Mouse (Mus musculus) heart, postnatal 36 days (tissue): ENCODE measurements at regions not wholly inside any gene's neighbourhood (a gene's known extent, or its start where the extent isn't known, plus 50 kb on each side); places are given as distances from the start of the nearest gene placed in this dataset.
"Not testable (repeated sequence)": the region's sequence is repeated elsewhere in the genome, so short reads cannot be mapped to it uniquely, and the experiment has no call there.

ENCODE experiments used
- DNase-seq, 2 experiments: peaks; one replicate each; pipeline ENCODE4 v3.0.0; 2021 to 2022
- intact Hi-C: fragments of 180-260 bp; cut with DNase I; formaldehyde crosslinking; loops from one replicate; pipeline ENCODE4 v1.15.1; 2025

DNA sequence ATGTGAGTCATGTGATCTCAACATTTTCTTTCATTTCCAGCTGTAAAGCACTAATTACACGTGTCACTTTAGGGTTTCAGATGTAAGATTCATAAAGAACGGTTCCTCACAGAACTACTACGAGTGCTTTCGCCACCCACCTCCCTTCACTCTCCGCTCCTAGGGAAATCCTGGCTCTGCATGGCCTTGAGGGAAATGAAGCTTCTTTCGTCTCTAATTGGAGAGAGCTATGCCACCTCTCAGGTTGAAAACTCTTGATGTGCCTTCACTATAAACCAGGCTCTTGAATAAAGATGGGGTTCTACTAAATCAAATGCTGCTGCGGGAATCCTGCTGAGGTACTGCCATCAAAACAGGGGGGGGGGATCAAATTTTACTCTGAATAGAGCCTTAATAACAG is 686.0 kb upstream of the Hs3st1 start:
- intact Hi-C loops = no loop called here
- DNase-seq = no peak

DNA sequence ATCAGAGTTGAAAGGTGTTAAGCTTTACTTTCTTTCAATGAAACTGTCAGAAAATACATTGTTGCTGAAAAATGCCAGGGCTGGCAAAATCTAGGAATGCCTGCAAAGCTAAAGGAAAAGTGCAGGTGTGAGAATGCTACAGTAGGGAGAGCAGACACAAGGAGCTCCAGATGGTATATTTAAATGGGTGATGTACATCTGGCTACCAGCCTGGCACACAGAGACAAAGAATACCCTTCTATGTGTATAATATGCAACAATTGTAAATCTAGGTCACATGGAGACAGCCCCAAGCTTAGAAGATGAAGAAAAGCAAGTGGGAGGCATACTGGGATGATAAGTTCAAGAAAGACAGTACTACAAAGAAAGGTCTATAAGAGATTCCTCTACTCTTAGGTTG is 647.4 kb upstream of the Hs3st1 start:
- DNase-seq = no peak
- intact Hi-C loops = no loop called here

GRCm38 (mm10) chr5:40394798-40395197 is 639.5 kb upstream of the Hs3st1 start:
- intact Hi-C loops = no loop called here
- DNase-seq = no peak

- DNase-seq = no peak
- intact Hi-C loops = no loop called here
Observed at GRCm38 (mm10) chr5:40389591-40389990, 634.3 kb upstream of the Hs3st1 start.

DNA sequence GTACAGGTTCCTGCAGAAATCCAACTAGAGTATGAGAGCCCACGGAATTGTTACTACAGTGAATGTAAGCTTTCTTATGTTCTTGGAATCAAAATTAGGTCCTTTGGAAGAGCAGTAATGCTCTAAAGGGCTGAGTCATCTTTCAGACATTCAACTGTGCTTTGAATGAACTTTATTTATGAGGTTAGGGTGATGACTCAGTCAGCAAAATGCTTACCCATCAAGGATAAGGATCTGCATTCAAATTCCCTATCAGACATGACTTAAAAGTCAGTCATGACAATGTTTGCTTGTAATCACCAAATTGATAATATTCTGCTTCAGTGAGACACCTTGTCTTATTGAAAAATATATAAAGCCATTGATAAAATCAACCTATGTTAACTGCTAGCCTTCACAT is 611.7 kb upstream of the Hs3st1 start:
- no peak for DNase-seq
- intact Hi-C loops = no loop called here

GRCm38 (mm10) chr5:40331237-40331636 is 576.0 kb upstream of the Hs3st1 start:
- DNase-seq = no peak
- intact Hi-C loops = no loop called here

- DNase-seq = no peak
- intact Hi-C loops = no loop called here
Observed at GRCm38 (mm10) chr5:40308510-40308909, 553.2 kb upstream of the Hs3st1 start.

DNA sequence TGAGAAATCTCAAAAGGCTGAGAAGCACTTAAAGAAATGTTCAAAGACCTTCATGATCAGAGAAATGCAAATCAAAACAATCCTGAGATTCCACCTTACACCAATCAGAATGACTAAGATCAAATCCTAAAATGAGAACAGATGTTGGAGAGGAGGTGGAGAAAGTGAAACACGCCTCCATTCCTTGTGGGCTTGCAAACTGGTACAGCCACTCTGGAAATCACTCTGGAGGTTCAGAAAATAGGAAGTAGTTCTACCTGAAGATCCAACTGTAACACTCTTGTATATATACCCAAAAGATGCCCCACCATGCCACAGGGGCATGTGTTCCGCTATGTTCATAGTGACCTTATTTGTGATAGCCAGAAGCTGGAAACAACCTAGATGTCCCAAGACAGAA is 549.5 kb upstream of the Hs3st1 start:
- DNase-seq, intact Hi-C loops: not testable (repeated sequence)

DNA sequence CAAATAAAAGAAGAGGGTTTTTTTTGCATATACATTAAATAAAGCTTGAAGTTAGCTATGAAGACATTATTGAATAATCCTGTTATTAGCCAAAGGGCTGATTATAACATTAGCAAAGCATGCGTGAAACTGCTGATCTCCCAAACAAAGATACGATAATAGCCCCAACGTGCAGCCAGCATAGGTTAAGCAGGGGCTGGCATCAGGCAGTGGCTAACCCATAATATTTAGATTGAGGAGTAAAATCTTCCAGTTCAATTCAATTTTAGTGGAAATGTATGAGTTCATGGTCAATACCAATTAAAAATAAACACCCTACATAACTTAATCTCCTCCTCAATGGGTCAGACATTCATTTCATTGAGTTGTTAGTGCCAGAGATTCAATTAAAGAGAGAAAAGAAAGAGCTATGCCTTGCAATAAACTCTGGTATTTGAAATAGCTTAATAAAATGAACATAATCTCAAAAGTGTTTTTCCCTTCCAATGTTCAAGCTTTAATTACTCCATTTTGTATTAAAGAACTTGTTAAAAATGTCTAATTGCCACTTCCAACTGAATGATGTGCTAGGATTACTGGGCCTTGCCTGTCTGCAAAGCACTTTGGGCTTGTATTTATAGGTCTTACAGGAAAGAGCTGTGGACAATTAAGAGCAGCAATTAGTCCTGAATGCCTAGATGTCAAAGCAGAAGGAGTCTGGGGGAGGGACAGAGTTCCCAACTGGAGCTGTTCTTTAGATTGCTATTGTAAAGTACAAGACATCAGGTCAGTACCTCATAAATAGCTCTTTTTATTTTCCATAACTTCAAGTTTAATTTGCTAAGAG is 539.8 kb upstream of the Hs3st1 start:
- DNase-seq = no peak
- intact Hi-C loops = no loop called here

DNA sequence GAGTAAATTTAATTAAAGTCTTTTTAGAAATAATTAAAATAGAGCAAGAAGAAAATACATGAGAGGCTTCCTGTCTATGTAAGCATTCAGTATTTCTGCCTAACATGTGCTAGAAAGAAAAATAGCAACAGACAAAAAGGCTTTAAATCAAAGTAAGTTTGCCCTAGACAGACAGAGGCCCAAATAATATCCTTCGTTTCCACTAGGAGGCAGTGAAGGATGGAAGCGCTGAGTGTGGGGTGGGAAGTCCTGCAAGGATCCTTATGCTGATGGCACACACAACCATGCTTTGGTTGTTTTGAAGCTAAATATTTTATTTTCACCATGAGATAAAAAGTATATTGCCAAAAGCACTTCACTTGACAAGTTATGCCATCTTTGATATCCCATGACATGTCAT is 527.1 kb upstream of the Hs3st1 start:
- no peak for DNase-seq
- intact Hi-C loops = loop anchor here (10.0 kb wide), 1 partner anchor 672 kb away; no protein-coding TSS in a partner anchor

DNA sequence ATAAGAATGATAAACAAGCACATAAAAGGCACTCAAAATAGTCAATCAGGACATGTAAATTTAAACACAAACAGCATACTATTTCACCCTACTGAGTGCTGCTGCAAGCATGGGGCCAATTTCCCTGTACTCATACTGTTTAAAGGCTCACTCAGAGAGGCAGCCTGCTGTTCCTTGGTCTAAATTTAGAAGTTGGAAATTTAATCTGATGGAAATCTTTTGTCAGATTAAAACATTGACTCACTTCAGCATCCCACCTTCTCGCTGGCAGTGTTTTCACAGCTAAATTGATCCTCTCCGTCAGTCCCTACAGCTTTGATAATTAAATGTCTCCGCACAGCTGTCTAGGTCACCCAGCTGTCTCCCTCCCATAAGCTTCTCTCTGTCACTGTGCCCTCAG is 491.4 kb upstream of the Hs3st1 start:
- intact Hi-C loops = no loop called here
- DNase-seq = no peak
